Mouse (Mus musculus) small intestine, adult 2 months (tissue): ENCODE measurements around the gene Irf3. TPM values are rescaled to one million over a fixed set of nuclear protein-coding genes. Genes with fewer than 3 reads are reported as not detected.
"Not testable (repeated sequence)": the region's sequence is repeated elsewhere in the genome, so short reads cannot be mapped to it uniquely, and the experiment has no call there.

ENCODE experiments used
- H3K27ac ChIP-seq: fragments of 200-500 bp; 2 replicates; pipeline ENCODE4 v1.5.1; 2012; ENCODE audit warnings: low read depth, low read length, control low read depth, inconsistent platforms; ENCODE audit not compliant: insufficient read depth
- H3K27me3 ChIP-seq: fragments of 200-500 bp; 2 replicates; pipeline ENCODE4 v1.6.1; 2012; ENCODE audit warnings: mild to moderate bottlenecking, moderate library complexity, low read length, inconsistent platforms; ENCODE audit not compliant: control insufficient read depth, insufficient read depth
- H3K36me3 ChIP-seq: fragments of 200-500 bp; 2 replicates; pipeline ENCODE4 v1.6.1; 2012; ENCODE audit warnings: mild to moderate bottlenecking, low read length, control low read depth, inconsistent platforms; ENCODE audit not compliant: control insufficient read depth, insufficient read depth
- H3K4me1 ChIP-seq: fragments of 200-500 bp; 2 replicates; pipeline ENCODE4 v1.6.1; 2012; ENCODE audit warnings: low read length, inconsistent platforms, mixed read lengths; ENCODE audit not compliant: control insufficient read depth, insufficient read depth, insufficient read length
- H3K4me3 ChIP-seq: fragments of 200-500 bp; 2 replicates; pipeline ENCODE4 v1.5.1; 2012; ENCODE audit warnings: low read depth, mild to moderate bottlenecking, control low read depth, inconsistent platforms, low read length, moderate library complexity
- CTCF ChIP-seq: fragments of 200-500 bp; IDR thresholded peaks from 2 replicates; pipeline ENCODE4 v1.5.1; 2012; ENCODE audit warnings: low read depth, mild to moderate bottlenecking, control low read depth, inconsistent platforms, low read length, moderate library complexity, mixed read lengths; ENCODE audit not compliant: insufficient replicate concordance, insufficient read length; ENCODE audit errors: extremely low read depth
- POLR2A ChIP-seq: fragments of 200-500 bp; IDR thresholded peaks from 2 replicates; pipeline ENCODE4 v1.6.1; 2012; ENCODE audit warnings: low read depth, mild to moderate bottlenecking, control low read depth, inconsistent platforms, low read length, moderate library complexity
- WGBS: fragments of 180-500 bp; shearing (Covaris S2); methylation state at CpG from one replicate; pipeline ENCODE4 v1.1.7; 2018; 5-methylcytosine and 5-hydroxymethylcytosine counted together
- polyA plus RNA-seq: library from polyadenylated mRNA; depleted of rRNA; stranded (reverse); fragments of >200 nt; gene quantifications from 2 replicates; pipeline ENCODE4 v1.2.3, GENCODE M21; 2012

Irf3 gene
- polyA plus RNA-seq, 1 experiment, result 91.0 TPM

GRCm38 (mm10) chr7:45017242-45018061, 20.0 kb downstream of the Irf3 start, which contains the start of gene Rras:
Gene Rras (plus strand): TSS chr7:45017961.
- WGBS, result under 1% methylated on average over 36 of the region's 36 CpGs
- peak; percentile 18; the same call in 1 of the 2 replicates for TF ChIP-seq CTCF
- TF ChIP-seq POLR2A, result peak; percentile 66; the same call in 1 of the 2 replicates
- H3K27ac ChIP-seq, result peak within 1 kb of the TSS; percentile 97
- H3K27me3 ChIP-seq, result no peaks in the 10 kb centered on the region
- H3K36me3 ChIP-seq, result peaks cover 6% of the 10 kb centered on the region
- peak within 1 kb of the TSS; percentile 68 for H3K4me3 ChIP-seq
- peaks cover 5% of the 10 kb centered on the region; the same call in 1 of the 2 replicates for H3K4me1 ChIP-seq

DNA sequence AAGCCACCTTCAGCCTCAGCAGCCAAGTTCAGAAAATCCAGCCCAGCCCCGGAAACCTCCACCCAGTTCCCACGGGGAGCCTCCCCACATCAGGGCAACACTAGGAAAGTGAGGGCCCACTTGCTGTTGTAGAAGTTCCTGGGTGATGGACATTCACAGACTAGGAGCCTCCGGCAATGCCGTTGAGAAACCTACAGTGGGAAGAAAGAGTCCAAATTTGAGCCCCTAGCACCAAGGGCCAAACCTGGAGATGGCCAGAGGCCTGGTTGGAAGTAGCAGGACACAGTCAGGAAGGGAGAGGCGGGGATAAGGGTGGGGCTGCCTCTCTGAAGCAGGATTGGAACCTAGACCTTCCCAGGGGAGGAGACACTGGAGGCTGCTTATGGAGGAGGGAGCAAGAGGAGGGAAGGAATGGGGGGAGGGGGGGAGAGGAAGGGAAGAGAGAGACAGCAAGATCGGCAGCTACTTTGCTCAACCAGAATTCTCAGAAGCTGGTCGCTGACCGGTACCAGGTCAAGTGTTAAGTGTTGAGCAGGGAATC, 21.7 kb downstream of the Irf3 start:
- Histone ChIP-seq H3K27me3 (no peaks in the 10 kb centered on the region), H3K4me1 (peaks cover 5% of the 10 kb centered on the region; the same call in 1 of the 2 replicates), H3K4me3 (peak overlapping the region; percentile 43), H3K27ac (peak overlapping the region; percentile 76), H3K36me3 (no peaks in the 10 kb centered on the region)
- peak; percentile 32; the same call in 1 of the 2 replicates for TF ChIP-seq POLR2A
- TF ChIP-seq CTCF, result no peak
- WGBS, result 35% methylated on average over 8 of the region's 8 CpGs

DNA sequence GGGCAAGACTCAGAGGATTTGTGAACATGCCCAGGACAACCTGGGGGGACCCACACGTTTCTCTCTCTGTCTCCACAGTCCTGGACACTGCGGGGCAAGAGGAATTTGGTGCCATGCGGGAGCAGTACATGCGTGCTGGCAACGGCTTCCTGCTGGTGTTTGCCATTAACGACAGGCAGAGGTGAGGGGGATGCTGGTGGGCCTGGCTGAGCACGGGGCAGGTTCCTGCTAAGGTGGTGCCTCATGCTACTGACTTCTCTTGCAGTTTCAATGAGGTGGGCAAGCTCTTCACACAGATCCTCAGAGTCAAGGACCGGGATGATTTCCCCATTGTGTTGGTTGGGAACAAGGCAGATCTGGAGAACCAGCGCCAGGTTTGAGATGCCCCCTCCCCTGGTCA, 22.8 kb downstream of the Irf3 start:
- TF ChIP-seq POLR2A (no peak), CTCF (no peak)
- WGBS, result 83% methylated on average over 9 of the region's 9 CpGs
- no peak overlapping the region for H3K4me3 ChIP-seq

DNA sequence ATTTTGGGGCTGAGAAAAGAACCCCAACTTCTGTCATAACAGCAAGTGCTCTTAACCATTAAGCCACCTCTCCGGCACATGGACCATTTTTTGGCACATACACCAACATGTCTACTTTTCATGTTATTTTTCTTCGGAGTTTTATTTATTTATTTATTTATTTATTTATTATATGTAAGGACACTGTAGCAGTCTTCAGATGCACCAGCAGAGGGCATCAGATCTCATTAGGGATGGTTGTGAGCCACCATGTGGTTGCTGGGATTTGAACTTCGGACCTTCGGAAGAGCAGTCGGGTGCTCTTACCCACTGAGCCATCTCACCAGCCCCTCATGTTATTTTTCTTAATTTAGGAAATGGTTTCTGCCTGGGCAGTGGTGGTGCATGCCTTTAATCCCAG, 26.3 kb downstream of the Irf3 start:
- not testable (repeated sequence) for H3K27ac ChIP-seq, H3K27me3 ChIP-seq, H3K4me1 ChIP-seq, H3K4me3 ChIP-seq
- TF ChIP-seq CTCF, result peak; percentile 31; the same call in 1 of the 2 replicates
- WGBS, result 63% methylated on average over 5 of the region's 5 CpGs
- H3K36me3 ChIP-seq, result peaks cover 14% of the 10 kb centered on the region

More for the DNA sequence above, 22.8 kb downstream of the Irf3 start:
- Histone ChIP-seq H3K4me1 (peaks cover 5% of the 10 kb centered on the region; the same call in 1 of the 2 replicates), H3K27me3 (no peaks in the 10 kb centered on the region), H3K36me3 (no peaks in the 10 kb centered on the region), H3K27ac (no peak overlapping the region)

DNA sequence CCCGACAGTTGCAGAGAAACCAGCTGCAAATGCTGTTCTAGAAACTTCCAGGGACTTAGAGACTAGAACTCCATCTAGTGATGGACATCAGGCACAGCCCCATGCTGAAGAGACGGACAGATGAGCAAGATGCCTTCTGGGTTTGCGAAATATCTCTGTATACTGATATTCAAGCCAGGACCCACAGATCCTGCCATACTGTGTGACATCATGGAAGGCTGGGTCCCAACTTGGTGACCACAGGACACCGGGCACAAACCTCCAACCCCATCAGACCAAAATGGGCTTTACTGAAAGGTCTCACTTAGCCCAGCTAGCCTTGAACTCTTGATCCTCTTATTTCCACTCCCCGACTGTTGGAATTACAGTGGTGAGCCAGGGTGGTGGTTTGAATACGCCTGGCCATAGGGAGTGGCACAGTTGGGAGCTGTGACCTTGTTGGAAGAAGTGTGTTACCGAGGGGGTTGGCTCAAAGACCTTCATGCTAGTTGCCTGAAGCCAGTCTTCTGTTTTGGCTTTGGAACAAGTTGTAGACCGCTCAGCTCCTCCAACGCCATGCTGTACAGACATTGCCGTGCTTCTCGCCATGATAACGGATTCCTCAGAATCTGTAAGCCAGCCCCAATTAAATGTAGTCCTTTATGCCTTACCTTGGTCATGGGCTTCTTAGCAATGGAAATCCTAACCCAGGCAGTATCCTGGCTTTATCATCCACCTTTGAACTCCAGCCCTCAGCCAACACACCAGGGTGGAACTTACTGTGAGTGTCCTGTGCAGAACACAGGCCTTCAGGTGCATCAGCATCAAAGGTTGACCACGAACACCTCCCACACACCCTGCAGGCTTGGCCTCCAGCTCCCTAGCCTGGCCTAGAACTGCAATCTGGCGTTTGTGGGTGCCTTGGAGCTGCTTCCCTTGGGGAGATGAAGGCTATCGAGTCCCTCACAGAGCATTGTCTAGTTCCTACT, 27.1 kb downstream of the Irf3 start:
- H3K27me3 ChIP-seq, result no peaks in the 10 kb centered on the region
- peaks cover 20% of the 10 kb centered on the region for H3K36me3 ChIP-seq
- no peak overlapping the region for H3K27ac ChIP-seq
- no peaks in the 10 kb centered on the region; the same call in 1 of the 2 replicates for H3K4me1 ChIP-seq
- H3K4me3 ChIP-seq, result no peak overlapping the region
- TF ChIP-seq CTCF (no peak), POLR2A (no peak)
- WGBS, result 68% methylated on average over 15 of the region's 15 CpGs

DNA sequence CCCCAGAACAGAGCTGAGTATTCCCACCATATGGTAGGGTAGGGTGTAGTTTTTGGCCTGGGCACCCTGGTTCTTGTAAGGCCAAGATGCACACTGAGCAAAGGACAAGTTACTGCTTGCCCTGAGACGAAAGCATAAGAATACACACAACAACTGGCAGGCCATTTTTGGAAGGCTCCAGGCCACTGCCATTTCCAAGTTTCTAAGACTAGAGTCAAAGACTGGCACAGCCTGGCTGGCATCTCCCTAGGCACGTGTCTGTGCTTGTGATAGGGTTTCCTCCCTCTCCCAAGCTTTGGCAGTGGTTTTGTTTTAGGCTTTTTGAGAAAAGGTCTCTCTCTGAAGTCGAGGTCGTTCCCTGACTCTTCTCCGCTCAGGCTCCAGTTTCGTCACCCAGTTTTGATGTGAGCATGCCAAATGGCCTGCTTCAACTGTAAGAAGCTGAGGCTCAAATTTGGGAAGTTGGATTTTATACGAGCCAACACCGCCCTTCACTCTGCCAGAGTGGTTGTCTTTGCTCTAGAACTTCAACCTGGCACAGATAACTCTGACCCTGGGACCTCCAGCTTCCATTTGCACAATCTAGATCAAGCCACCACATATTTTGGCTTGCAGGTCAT, 28.3 kb downstream of the Irf3 start:
- H3K27me3 ChIP-seq, result no peaks in the 10 kb centered on the region
- no peaks in the 10 kb centered on the region; the same call in 1 of the 2 replicates for H3K4me1 ChIP-seq
- WGBS, result 72% methylated on average over 8 of the region's 8 CpGs
- H3K27ac ChIP-seq, result no peak overlapping the region
- TF ChIP-seq POLR2A (no peak), CTCF (no peak)
- H3K36me3 ChIP-seq, result peaks cover 28% of the 10 kb centered on the region
- no peak overlapping the region for H3K4me3 ChIP-seq
